10 mouse cellular contexts compared by ENCODE assay signal in genomic region chr2:168338382-168338781, GRCm38 (mm10). TPM values are rescaled to one million over a fixed set of nuclear protein-coding genes. Genes with fewer than 3 reads are reported as not detected.
DNase-seq lines count a peak whose midpoint lies in the region; ATAC-seq lines count a peak whose summit lies in the region.
"Had no signal": no experiment of that assay in that cellular context is flagged by ENCODE, and none has a peak within 500 bp of the region (broad histone marks: within the 10 kb centered on the region; RNA-seq: fewer than 3 reads in every experiment).

No protein-coding gene starts in this region.

- ATAC-seq in megakaryocyte progenitor cell, adult 5-6 weeks (replicated peaks; ENCODE audit: poor library complexity), result 0 out of 2 replicates have a peak, but pooled peaks have one; percentile 10

- peak; percentile 17 for DNase-seq in lung, postnatal 36 days
- DNase-seq in lung, adult 18-20 months, result no peak
- DNase-seq in frontal cortex, postnatal 14 days (ENCODE audit: low spot score in 2 of 2), result peak; percentile 37 to 46
- DNase-seq in telencephalon, adult 2 months (ENCODE audit: low read depth, low spot score), result peak; percentile 64
- no peak for DNase-seq in thymus, postnatal 25 days
- DNase-seq in kidney, postnatal 25 days, result no peak
- DNase-seq in cerebellum, adult 9-11 months, result no peak
- DNase-seq: adrenal gland, postnatal 25 days had no signal

RNA-seq across cellular contexts. Expression of gene Kcng1, which starts 56.8 kb away (rescaled TPM):
- total RNA-seq in megakaryocyte progenitor cell, adult 5-6 weeks (2015), result 2.4 and 2.7 TPM in 2 replicates
- 0.42 and 1.0 TPM in 2 replicates for total RNA-seq in megakaryocyte progenitor cell, adult 5-6 weeks (2017)
- total RNA-seq: heart, adult 2 months had no signal

Comparison
In these comparisons a context has a peak if more than half of its experiments do, and no peak if none do; other contexts are left out.
1. DNase-seq: peak in lung, postnatal 36 days (single experiment), frontal cortex, postnatal 14 days (2 of 2) and telencephalon, adult 2 months (single experiment); none in lung, adult 18-20 months (0 of 2), thymus, postnatal 25 days (single experiment), kidney, postnatal 25 days (0 of 2) and cerebellum, adult 9-11 months (single experiment).